Comparison of ENCODE assay signal across 8 mouse cellular contexts in genomic region chr3:108414857-108415830, GRCm38 (mm10). TPM values are rescaled to one million over a fixed set of nuclear protein-coding genes. Genes with fewer than 3 reads are reported as not detected.
A peak's percentile ranks its signal among the peaks of the same experiment; 100 is the strongest.
DNase-seq lines count a peak whose midpoint lies in the region; ATAC-seq and TF ChIP-seq lines count a peak whose summit lies in the region.

Gene Celsr2, minus strand, starts transcription at chr3:108415552.

- peaks cover 23% of the 10 kb centered on the region for H3K4me1 ChIP-seq in heart, embryonic 13.5 days
- H3K4me1 ChIP-seq in embryonic facial prominence, embryonic 10.5 days, result peaks cover 36% of the 10 kb centered on the region
- peaks cover 56% of the 10 kb centered on the region for H3K4me1 ChIP-seq in hindbrain, embryonic 13.5 days (replicated peaks)
- H3K4me1 ChIP-seq in limb, embryonic 12.5 days (replicated peaks), result no peaks in the 10 kb centered on the region; the same call in 1 of the 2 replicates
- peaks cover 42% of the 10 kb centered on the region for H3K4me1 ChIP-seq in neural tube, embryonic 12.5 days

- H3K9me3 ChIP-seq in heart, embryonic 13.5 days, result peaks cover 14% of the 10 kb centered on the region
- H3K9me3 ChIP-seq in embryonic facial prominence, embryonic 10.5 days, result peaks cover 25% of the 10 kb centered on the region
- H3K9me3 ChIP-seq in hindbrain, embryonic 13.5 days, result peaks cover 6% of the 10 kb centered on the region
- H3K9me3 ChIP-seq in limb, embryonic 12.5 days, result peaks cover 14% of the 10 kb centered on the region
- H3K9me3 ChIP-seq in neural tube, embryonic 12.5 days, result peaks cover 8% of the 10 kb centered on the region

- H3K4me2 ChIP-seq in heart, embryonic 13.5 days, result peak within 1 kb of the TSS; percentile 100
- H3K4me2 ChIP-seq in hindbrain, embryonic 13.5 days, result peak within 1 kb of the TSS; percentile 85
- peak within 1 kb of the TSS; percentile 99 for H3K4me2 ChIP-seq in limb, embryonic 12.5 days
- peak within 1 kb of the TSS; percentile 85 for H3K4me2 ChIP-seq in neural tube, embryonic 12.5 days (replicated peaks)

- peaks cover 19% of the 10 kb centered on the region for H3K36me3 ChIP-seq in heart, embryonic 13.5 days
- peaks cover 36% of the 10 kb centered on the region for H3K36me3 ChIP-seq in embryonic facial prominence, embryonic 10.5 days (replicated peaks)
- peaks cover 28% of the 10 kb centered on the region for H3K36me3 ChIP-seq in hindbrain, embryonic 13.5 days
- peaks cover 28% of the 10 kb centered on the region for H3K36me3 ChIP-seq in limb, embryonic 12.5 days
- peaks cover 32% of the 10 kb centered on the region for H3K36me3 ChIP-seq in neural tube, embryonic 12.5 days

- in situ Hi-C loops in Patski (cut with MboI; ENCODE audit: low pct_unique_long_range_greater_than_20kb), result no loop called here

- intact Hi-C loops in heart, postnatal 25 days (cut with DNase I), result no loop called here

- 6% methylated on average over 57 of the region's 67 CpGs for WGBS in heart, embryonic 13.5 days
- WGBS in embryonic facial prominence, embryonic 10.5 days, result 6% methylated on average over 67 of the region's 67 CpGs
- 4% methylated on average over 46 of the region's 67 CpGs for WGBS in hindbrain, embryonic 13.5 days
- 6% methylated on average over 67 of the region's 67 CpGs for WGBS in limb, embryonic 12.5 days
- 4% methylated on average over 67 of the region's 67 CpGs for WGBS in neural tube, embryonic 12.5 days

- POLR2A ChIA-PET in Patski (lab: Charles Lee), result interaction anchor here (0.8 to 7.3 kb wide), 5 partner anchors 9 to 30 kb away, joined by 3 to 61 read pairs (median 4); partner anchors contain the start of gene Sars

- H3K27me3 ChIP-seq in heart, embryonic 13.5 days (replicated peaks), result peaks cover 47% of the 10 kb centered on the region
- no peaks in the 10 kb centered on the region for H3K27me3 ChIP-seq in Patski
- peaks cover 42% of the 10 kb centered on the region for H3K27me3 ChIP-seq in embryonic facial prominence, embryonic 10.5 days (replicated peaks; ENCODE audit: low read depth, poor library complexity, severe bottlenecking)
- no peaks in the 10 kb centered on the region for H3K27me3 ChIP-seq in hindbrain, embryonic 13.5 days
- H3K27me3 ChIP-seq in limb, embryonic 12.5 days, result peaks cover 42% of the 10 kb centered on the region
- H3K27me3 ChIP-seq in neural tube, embryonic 12.5 days (replicated peaks), result no peaks in the 10 kb centered on the region

- peak within 1 kb of the TSS; percentile 79 for H3K4me3 ChIP-seq in heart, embryonic 13.5 days
- H3K4me3 ChIP-seq in embryonic facial prominence, embryonic 10.5 days, result peak within 1 kb of the TSS; percentile 82
- H3K4me3 ChIP-seq in hindbrain, embryonic 13.5 days, result peak within 1 kb of the TSS; percentile 90
- peak within 1 kb of the TSS; percentile 78 for H3K4me3 ChIP-seq in limb, embryonic 12.5 days (replicated peaks)
- peak within 1 kb of the TSS; percentile 92 for H3K4me3 ChIP-seq in neural tube, embryonic 12.5 days

- no peak within 1 kb of the TSS for H3K27ac ChIP-seq in heart, embryonic 13.5 days (replicated peaks)
- H3K27ac ChIP-seq in embryonic facial prominence, embryonic 10.5 days (replicated peaks), result peak within 1 kb of the TSS; percentile 93
- peak within 1 kb of the TSS; percentile 96 for H3K27ac ChIP-seq in hindbrain, embryonic 13.5 days
- H3K27ac ChIP-seq in limb, embryonic 12.5 days, result peak within 1 kb of the TSS; percentile 45; the same call in 1 of the 2 replicates
- peak within 1 kb of the TSS; percentile 75 for H3K27ac ChIP-seq in neural tube, embryonic 12.5 days

- CTCF ChIA-PET in Patski (lab: Charles Lee), result interaction anchor here (1.0 to 1.5 kb wide), 2 partner anchors 14 to 22 kb away, joined by 3 to 4 read pairs; no protein-coding TSS in a partner anchor

- no peak for DNase-seq in heart, postnatal 25 days (ENCODE audit: low spot score)
- DNase-seq in Patski (ENCODE audit: low read depth, low spot score), result no peak
- peak; percentile 69 for DNase-seq in embryonic facial prominence, embryonic 10.5 days (ENCODE audit: low spot score)
- no peak for DNase-seq in urinary bladder, adult 2 months (ENCODE audit: low spot score)

- peak within 1 kb of the TSS; percentile 87 for H3K9ac ChIP-seq in heart, embryonic 13.5 days
- H3K9ac ChIP-seq in hindbrain, embryonic 13.5 days, result peak within 1 kb of the TSS; percentile 98
- H3K9ac ChIP-seq in limb, embryonic 12.5 days (replicated peaks), result peak within 1 kb of the TSS; percentile 79
- H3K9ac ChIP-seq in neural tube, embryonic 12.5 days, result peak within 1 kb of the TSS; percentile 98

- no peak for TF ChIP-seq CTCF in Patski (IDR thresholded peaks at IDR 0.05)

- ATAC-seq in heart, embryonic 13.5 days (ENCODE audit: extremely low read depth, insufficient number of reproducible peaks, low FRiP score, low TSS enrichment), result no peak
- no peak for ATAC-seq in Patski
- ATAC-seq in hindbrain, embryonic 13.5 days (ENCODE audit: low FRiP score), result peak; percentile 19
- no peak for ATAC-seq in limb, embryonic 12.5 days (ENCODE audit: insufficient number of reproducible peaks, insufficient read depth, low FRiP score, low TSS enrichment, low read depth)
- ATAC-seq in neural tube, embryonic 12.5 days (ENCODE audit: low FRiP score, low read depth), result peak; percentile 10; the same call in 1 of the 2 replicates

RNA-seq across cellular contexts. Expression of gene Celsr2, which starts in this region (rescaled TPM):
- polyA plus RNA-seq in heart, embryonic 13.5 days (2015; fragmentation: Nextera tagmentation; extraction: Ambion mirVana), result 2.1 and 3.1 TPM in 2 replicates
- 1 to 10 TPM; 4.2 to 5.3 TPM for total RNA-seq in heart, postnatal 25 days (2021)
- polyA plus RNA-seq in Patski (2021), result 90.1 TPM
- polyA plus RNA-seq in embryonic facial prominence, embryonic 10.5 days (2016; fragmentation: Nextera tagmentation; extraction: Ambion mirVana), result 10.2 and 20.1 TPM in 2 replicates
- 50.5 and 58.0 TPM in 2 replicates for polyA plus RNA-seq in hindbrain, embryonic 13.5 days (2015; fragmentation: Nextera tagmentation; extraction: Ambion mirVana)
- 4.4 and 6.3 TPM in 2 replicates for polyA plus RNA-seq in limb, embryonic 12.5 days (2016; fragmentation: Nextera tagmentation; extraction: Ambion mirVana)
- 71.4 and 71.5 TPM in 2 replicates for polyA plus RNA-seq in neural tube, embryonic 12.5 days (2016; fragmentation: Nextera tagmentation; extraction: Ambion mirVana)
- 4.6 and 7.2 TPM in 2 replicates for polyA plus RNA-seq in urinary bladder, adult 2 months (2012; rRNA removed)

Comparison
In these comparisons a context has a peak if more than half of its experiments do, and no peak if none do; other contexts are left out.
1. ATAC-seq: peak in hindbrain, embryonic 13.5 days (single experiment) and neural tube, embryonic 12.5 days (single experiment); none in heart, embryonic 13.5 days (single experiment), Patski (single experiment) and limb, embryonic 12.5 days (single experiment).
2. Peak in every context shown above with its lines, with median percentiles within 50 percentile points of each other: H3K4me2 ChIP-seq, H3K4me3 ChIP-seq and H3K9ac ChIP-seq.